Mouse (Mus musculus): Measurements from ENCODE around the gene Scn10a. TPM values are rescaled to one million over a fixed set of nuclear protein-coding genes. Genes with fewer than 3 reads are reported as not detected.

The Scn10a gene
- total RNA-seq, 2 experiments from 2014 or later: 0.14 to 0.20 TPM

- DNase-seq (ENCODE audit: extremely low spot score in 1 of 2, low spot score in 2 of 2): no peak
- Histone ChIP-seq H3K4me3 (no peak overlapping the region), H3K27ac (no peak overlapping the region)
- no peak for TF ChIP-seq CTCF (IDR thresholded peaks at IDR 0.05)
- intact Hi-C loops (cut with DNase I): no loop called here
Observed at GRCm38 (mm10) chr9:119633475-119633874, 85.6 kb downstream of the Scn10a start.

DNA sequence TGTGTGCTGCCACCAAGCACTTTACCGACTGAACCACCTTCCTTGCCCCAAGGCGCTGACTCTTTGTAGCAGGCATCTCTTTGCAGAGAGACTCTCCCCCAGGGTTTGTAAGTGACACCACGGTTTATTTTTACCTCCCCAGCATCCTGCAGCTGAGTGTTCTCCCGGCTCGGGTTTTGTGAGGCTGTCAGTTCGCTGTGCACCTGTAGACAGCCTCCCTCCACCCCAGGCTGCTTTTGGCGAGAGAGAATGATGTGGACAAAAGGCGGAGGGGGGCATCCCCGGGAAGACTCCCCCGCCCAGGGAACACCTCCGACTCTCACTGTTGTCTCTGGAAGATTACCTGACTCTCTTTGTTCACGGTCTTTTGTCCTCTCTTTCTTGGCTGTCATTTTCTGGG is 86.3 kb downstream of the Scn10a start:
- intact Hi-C loops (cut with DNase I): no loop called here
- DNase-seq (ENCODE audit: extremely low spot score in 1 of 2, low spot score in 2 of 2): no peak
- no peak for TF ChIP-seq CTCF (IDR thresholded peaks at IDR 0.05)
- no peak overlapping the region for H3K27ac ChIP-seq
- no peak overlapping the region for H3K4me3 ChIP-seq

- intact Hi-C loops (cut with DNase I): no loop called here
- Histone ChIP-seq H3K4me3 (no peak overlapping the region), H3K27ac (no peak overlapping the region)
- DNase-seq (ENCODE audit: extremely low spot score in 1 of 2, low spot score in 2 of 2): no peak
- no peak for TF ChIP-seq CTCF (IDR thresholded peaks at IDR 0.05)
Observed at GRCm38 (mm10) chr9:119631899-119632533, 87.1 kb downstream of the Scn10a start.

DNA sequence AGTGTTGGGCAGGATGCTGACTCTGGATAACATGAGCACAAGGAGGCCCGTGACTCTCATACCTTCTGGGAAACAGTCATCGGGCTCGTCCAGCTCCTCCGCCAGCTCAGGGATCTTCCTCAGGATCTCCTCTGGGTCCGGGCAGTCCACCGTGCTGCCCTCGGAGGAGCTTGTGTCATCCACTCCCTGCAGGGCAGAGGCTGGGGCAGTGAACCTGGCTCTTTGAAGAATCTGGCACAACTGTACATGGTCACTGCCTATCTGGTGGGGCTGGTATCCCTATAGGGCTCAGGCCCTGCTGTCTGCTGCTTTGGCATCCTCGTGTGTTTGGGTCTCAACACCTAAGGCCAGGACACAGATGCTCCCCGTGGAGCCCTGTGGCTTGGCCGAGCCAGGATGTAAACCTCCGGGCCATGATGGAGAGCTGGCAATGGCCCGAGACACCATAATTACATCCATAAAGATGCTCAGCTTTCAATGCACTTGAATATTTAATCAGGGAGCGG is 87.7 kb downstream of the Scn10a start:
- no peak overlapping the region for H3K4me3 ChIP-seq
- no peak overlapping the region for H3K27ac ChIP-seq
- intact Hi-C loops (cut with DNase I): no loop called here
- DNase-seq (ENCODE audit: extremely low spot score in 1 of 2, low spot score in 2 of 2): no peak
- TF ChIP-seq CTCF (IDR thresholded peaks at IDR 0.05): no peak

DNA sequence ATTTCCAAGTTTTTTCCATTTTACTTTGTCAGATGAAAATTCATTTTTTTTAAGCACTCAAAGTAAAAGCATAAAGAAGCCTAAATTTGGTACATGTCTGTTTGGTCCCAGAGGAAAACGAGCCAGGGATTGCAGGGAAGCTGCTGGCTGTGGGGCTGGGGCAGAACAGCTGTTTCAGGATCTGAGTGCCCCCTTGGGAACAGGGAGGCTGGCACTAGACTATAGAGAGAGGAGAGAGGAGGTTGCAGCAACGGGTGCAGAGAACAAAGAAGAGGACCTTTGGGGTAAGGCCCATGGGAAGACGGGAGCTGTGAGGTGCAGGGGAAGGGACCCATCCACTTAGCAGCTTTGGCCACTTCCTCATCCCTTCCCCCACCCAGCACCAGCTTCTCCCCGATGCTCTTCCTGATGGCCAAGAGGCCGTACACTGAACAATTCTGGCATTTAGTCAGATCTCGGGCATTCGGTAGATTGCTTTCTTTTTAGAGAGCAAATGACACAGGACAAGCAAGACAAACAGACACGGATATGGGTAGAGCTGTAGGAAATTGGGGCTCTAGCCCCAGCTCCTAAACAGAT is 90.3 kb downstream of the Scn10a start:
- intact Hi-C loops (cut with DNase I): no loop called here

DNA sequence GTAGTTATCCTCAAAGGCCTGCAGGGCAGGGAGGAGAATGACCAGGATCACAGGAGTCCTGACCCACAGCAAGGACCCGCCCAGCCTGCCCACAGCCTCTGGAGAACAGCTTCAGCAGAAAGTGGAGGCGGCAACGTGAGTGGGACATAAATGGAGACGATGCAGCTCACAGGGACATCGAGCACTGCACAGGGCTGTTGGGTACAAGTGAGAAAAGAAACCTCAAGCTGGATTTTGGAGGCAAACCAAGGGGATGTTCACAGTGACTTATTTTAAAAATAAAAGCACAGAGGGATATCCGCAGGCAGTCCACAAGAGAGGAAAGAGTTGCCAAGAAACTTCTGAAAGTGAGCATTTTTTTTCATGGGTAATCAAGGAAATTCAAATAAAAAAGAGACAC is 91.9 kb downstream of the Scn10a start:
- Histone ChIP-seq H3K4me3 (no peak overlapping the region), H3K27ac (no peak overlapping the region)
- no peak for TF ChIP-seq CTCF (IDR thresholded peaks at IDR 0.05)
- intact Hi-C loops (cut with DNase I): no loop called here
- no peak for DNase-seq (ENCODE audit: extremely low spot score in 1 of 2, low spot score in 2 of 2)

More for the DNA sequence above, 90.3 kb downstream of the Scn10a start:
- Histone ChIP-seq H3K27ac (no peak overlapping the region), H3K4me3 (no peak overlapping the region)
- DNase-seq (ENCODE audit: extremely low spot score in 1 of 2, low spot score in 2 of 2): no peak
- no peak for TF ChIP-seq CTCF (IDR thresholded peaks at IDR 0.05)

GRCm38 (mm10) chr9:119624151-119624550 is 95.0 kb downstream of the Scn10a start:
- no peak for TF ChIP-seq CTCF (IDR thresholded peaks at IDR 0.05)
- intact Hi-C loops (cut with DNase I): no loop called here
- no peak overlapping the region for H3K4me3 ChIP-seq

GRCm38 (mm10) chr9:119614798-119615197 is 104.3 kb downstream of the Scn10a start:
- intact Hi-C loops (cut with DNase I): no loop called here
- Histone ChIP-seq H3K4me3 (no peak overlapping the region), H3K27ac (no peak overlapping the region)
- TF ChIP-seq CTCF (IDR thresholded peaks at IDR 0.05): no peak
- no peak for DNase-seq (ENCODE audit: extremely low spot score in 1 of 2, low spot score in 2 of 2)

More at GRCm38 (mm10) chr9:119624151-119624550, 95.0 kb downstream of the Scn10a start:
- no peak overlapping the region for H3K27ac ChIP-seq
- DNase-seq (ENCODE audit: extremely low spot score in 1 of 2, low spot score in 2 of 2): no peak

GRCm38 (mm10) chr9:119610563-119611166 is 108.5 kb downstream of the Scn10a start:
- intact Hi-C loops (cut with DNase I): no loop called here
- Histone ChIP-seq H3K4me3 (no peak overlapping the region), H3K27ac (no peak overlapping the region)
- no peak for TF ChIP-seq CTCF (IDR thresholded peaks at IDR 0.05)
- DNase-seq (ENCODE audit: extremely low spot score in 1 of 2, low spot score in 2 of 2): no peak

GRCm38 (mm10) chr9:119606906-119607305 is 112.2 kb downstream of the Scn10a start:
- intact Hi-C loops (cut with DNase I): no loop called here
- Histone ChIP-seq H3K4me3 (no peak overlapping the region), H3K27ac (no peak overlapping the region)
- no peak for TF ChIP-seq CTCF (IDR thresholded peaks at IDR 0.05)
- DNase-seq (ENCODE audit: extremely low spot score in 1 of 2, low spot score in 2 of 2): no peak

DNA sequence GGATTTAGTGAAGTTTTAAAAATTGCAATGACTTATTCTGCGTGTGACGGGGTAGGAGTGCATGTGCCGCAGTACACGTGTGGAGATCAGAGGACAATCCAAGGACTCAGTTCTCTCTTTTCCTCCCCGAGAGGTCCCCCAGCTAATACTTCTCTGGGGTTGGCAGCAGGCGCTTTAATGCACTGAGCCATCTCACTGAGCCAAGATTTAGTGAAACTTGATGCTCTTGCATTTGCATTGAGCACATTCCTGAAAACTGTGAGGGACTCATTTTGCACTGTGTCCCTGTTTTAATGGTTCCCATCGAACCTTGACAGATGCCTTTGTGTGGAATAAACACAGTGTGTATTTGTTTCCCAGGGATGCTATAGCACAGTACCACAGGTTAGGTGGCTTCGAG is 114.5 kb downstream of the Scn10a start:
- intact Hi-C loops (cut with DNase I): no loop called here
- Histone ChIP-seq H3K4me3 (no peak overlapping the region), H3K27ac (no peak overlapping the region)
- no peak for DNase-seq (ENCODE audit: extremely low spot score in 1 of 2, low spot score in 2 of 2)
- TF ChIP-seq CTCF (IDR thresholded peaks at IDR 0.05): no peak

DNA sequence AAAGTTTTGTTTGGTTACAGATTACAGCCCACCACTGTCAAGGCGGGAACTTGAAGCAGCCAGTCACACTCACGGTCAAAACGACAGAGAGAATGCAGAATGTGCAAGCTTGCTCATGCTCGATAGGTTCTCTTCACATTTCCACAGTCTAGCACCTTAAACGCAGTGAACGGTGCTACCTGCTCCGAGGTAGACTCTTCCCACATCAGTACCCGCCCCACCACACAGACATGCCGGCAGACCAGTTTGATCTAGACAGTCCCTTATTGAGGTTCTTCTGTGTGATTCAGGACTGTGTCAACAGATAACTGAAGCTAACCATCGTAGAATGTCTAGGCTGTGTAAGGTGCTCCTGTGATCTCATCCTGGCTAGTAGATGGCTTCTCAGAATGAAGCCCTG is 120.6 kb downstream of the Scn10a start:
- intact Hi-C loops (cut with DNase I): no loop called here
- no peak for DNase-seq (ENCODE audit: extremely low spot score in 1 of 2, low spot score in 2 of 2)
- TF ChIP-seq CTCF (IDR thresholded peaks at IDR 0.05): no peak
- H3K4me3 ChIP-seq: no peak overlapping the region
- no peak overlapping the region for H3K27ac ChIP-seq
